Mouse (Mus musculus) right cerebral cortex, postnatal 14 days (tissue): Measurements from ENCODE around the gene Fam117a.

ENCODE experiments used
- DNase-seq: peaks from one replicate; pipeline ENCODE4 v3.0.0; 2022

The Fam117a gene

GRCm38 (mm10) chr11:95367011-95367735 lies 30.4 kb downstream of the Fam117a start:
- DNase-seq: no peak

DNA sequence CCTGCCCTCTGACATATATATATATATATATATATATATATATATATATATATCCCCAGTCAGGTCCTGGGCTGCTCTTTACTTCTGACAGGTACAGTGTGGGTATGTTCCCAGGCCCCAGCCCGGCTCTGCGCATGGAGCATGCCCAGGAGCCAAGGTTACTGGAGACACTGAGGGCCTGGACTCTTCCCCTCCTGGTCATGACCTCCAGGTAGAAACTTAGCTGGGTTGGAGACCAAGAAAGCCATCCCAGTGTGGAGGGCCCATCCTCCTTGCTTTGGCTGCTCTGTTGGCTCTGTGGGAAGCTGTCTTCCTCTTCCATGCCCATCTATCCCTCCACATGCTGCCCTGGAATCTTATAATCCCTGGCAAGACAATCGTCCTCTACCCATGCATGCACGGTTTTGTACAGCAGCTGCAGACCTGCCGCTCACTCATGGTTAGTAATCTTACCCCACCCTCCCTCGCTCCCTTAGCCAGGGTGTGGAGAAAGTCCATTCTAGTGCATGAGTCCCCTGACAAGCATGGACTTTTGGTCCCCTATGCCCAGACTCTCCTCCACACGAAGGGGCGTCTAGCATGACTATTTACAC lies 31.5 kb downstream of the Fam117a start:
- DNase-seq: no peak

- no peak for DNase-seq
Observed at GRCm38 (mm10) chr11:95368871-95369270, 32.1 kb downstream of the Fam117a start.

DNA sequence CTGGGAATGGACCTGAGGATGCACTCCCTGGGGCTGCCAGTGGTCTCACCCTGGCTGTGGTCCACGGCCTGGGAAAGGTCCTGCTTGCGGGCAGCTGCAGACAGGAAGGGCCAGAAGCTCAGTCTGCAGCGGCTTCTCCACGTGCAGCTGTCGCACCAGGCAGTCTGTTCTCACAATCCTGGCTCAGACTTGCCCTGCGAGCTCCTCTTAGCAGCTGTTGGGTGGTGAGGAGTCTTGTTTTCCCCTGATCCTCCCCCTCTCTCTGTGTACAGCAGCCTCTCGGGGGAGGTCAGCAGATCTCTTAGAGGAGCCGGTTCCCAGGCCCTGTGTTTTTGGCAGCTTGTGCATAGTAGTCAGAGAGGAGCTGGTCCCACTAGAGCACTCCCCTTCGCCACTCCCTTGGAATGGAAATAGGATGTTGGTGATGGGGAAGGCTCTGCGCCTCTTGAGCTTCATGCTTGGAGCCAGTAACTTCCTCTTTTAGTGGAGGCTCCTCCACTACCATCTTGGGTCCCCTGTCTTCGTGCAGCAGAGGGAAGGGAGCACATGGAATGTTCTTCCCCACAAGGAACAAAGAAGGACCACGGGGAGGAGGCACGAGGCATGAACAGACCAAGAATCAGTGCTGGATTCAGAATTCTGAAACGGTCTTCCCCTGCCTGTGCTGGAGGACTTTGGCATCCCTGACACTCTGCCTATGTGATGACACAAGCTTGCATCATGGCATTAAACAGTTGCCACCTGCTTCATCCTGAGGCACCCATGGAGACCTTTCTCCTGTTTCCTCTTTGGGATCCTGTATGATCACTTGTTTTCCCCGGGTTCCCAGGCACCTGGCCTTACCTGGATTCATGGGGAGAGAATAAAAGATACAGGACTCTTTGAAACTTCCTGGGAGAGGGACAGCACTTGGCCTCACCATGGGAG lies 33.4 kb downstream of the Fam117a start:
- peak; percentile 27 for DNase-seq

DNA sequence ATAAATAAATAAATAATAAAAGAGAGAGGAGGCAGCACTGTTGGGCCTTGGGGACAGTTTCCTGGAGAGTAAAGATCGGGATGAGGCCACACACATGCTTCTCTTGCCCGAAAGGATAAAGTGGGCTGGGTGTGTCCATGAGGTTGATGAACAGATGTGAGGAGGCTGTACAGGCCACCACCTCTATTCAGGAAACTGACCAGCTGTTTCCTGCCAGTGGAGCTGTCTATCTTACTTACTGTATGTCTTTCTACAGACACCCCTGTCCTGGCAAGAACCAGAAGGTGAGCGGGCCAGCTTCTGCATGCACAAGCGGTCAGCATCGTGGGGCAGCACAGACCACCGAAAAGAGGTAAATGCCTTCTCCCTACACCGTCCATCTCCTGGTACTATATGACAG lies 34.4 kb downstream of the Fam117a start:
- no peak for DNase-seq

DNA sequence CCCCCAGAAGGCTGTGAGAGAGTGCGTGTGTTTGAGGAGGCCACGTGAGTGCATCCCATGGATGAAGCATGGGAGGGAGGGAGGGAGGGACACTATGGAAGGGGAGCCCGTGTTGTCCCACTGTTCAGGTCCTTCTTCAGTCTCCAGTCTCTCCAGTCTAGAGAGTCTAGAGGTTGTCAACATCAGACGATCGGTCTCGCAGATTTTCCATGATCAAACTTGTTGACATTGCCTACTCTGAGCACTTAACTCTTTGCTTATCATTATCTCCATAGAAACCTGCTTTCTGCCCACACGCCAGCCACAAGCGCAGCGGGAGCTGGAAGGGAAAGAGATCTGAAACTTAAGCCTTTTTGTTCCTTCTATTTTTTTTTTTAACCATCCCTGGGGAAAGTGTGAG lies 42.1 kb downstream of the Fam117a start:
- DNase-seq: no peak

- DNase-seq: no peak
Observed at GRCm38 (mm10) chr11:95379552-95379951, 42.7 kb downstream of the Fam117a start.

- no peak for DNase-seq
Observed at GRCm38 (mm10) chr11:95380711-95381110, 43.9 kb downstream of the Fam117a start.

- DNase-seq: no peak
Observed at GRCm38 (mm10) chr11:95381146-95381545, 44.3 kb downstream of the Fam117a start.

- no peak for DNase-seq
Observed at GRCm38 (mm10) chr11:95383331-95383986, 46.6 kb downstream of the Fam117a start.

GRCm38 (mm10) chr11:95384004-95384318 lies 47.1 kb downstream of the Fam117a start:
- no peak for DNase-seq

GRCm38 (mm10) chr11:95384319-95384972 lies 47.6 kb downstream of the Fam117a start, which contains the start of gene Slc35b1:
TSS of gene Slc35b1 (plus strand) at chr11:95384692.
- peak; percentile 89 for DNase-seq

DNA sequence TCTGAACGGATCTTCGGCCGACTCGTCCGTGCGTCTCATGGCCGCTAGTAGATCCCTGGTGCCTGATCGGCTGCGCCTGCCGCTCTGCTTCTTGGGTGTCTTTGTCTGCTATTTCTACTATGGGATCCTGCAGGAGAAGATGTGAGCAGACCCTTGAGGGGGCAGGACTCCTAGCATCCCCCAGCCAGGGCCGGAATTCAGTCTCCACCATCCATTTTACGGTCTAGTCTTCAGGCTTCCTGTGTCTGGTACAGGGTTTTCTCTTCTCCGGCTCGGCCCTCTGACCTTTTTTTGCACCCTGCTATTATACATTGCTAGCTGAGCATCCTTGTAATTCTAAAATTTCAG lies 48.1 kb downstream of the Fam117a start:
- DNase-seq: no peak

- DNase-seq: no peak
Observed at GRCm38 (mm10) chr11:95387354-95387753, 50.5 kb downstream of the Fam117a start.

DNA sequence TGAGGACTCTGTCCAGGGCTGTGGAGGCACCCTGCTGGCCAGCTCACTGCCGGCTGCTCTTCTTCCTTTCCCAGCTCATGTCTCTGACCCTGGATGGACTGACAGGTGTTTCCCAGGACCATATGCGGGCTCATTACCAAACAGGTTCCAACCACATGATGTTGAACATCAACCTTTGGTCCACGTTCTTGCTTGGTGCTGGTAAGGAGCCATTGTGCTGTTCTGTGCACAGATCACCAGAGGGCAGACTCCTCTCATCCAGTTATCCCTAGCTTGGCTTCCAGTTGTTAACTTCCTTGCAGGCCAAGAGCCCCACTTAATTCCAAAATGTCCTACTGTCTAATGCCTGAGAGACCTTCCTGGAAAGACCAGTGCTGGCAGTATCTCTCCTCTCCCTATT lies 52.2 kb downstream of the Fam117a start:
- DNase-seq: no peak

DNA sequence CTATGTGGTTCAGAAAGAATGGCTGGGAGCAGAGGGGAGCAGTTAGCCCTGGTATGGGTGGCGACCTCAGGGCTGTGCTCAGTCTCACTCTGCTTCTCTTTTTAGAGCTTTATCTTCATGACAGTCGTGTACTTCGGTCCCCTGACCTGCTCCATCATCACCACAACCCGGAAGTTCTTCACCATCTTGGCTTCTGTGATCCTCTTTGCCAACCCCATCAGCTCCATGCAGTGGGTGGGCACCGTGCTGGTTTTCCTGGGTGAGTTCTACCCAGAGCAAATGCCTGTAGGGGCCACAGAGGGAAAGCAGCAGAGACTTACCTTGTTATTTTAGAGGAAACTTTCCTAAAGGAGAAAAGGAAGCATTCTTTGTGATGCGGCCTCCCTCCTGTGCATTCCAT lies 53.6 kb downstream of the Fam117a start:
- no peak for DNase-seq

- DNase-seq: no peak
Observed at GRCm38 (mm10) chr11:95391201-95391600, 54.4 kb downstream of the Fam117a start.

GRCm38 (mm10) chr11:95391743-95392142 lies 54.9 kb downstream of the Fam117a start:
- no peak for DNase-seq

- peak; percentile 68 for DNase-seq
Observed at GRCm38 (mm10) chr11:95392223-95392667, 55.4 kb downstream of the Fam117a start.

- no peak for DNase-seq
Observed at GRCm38 (mm10) chr11:95392708-95393499, 56.1 kb downstream of the Fam117a start.

GRCm38 (mm10) chr11:95393500-95393816 lies 56.6 kb downstream of the Fam117a start:
- no peak for DNase-seq

DNA sequence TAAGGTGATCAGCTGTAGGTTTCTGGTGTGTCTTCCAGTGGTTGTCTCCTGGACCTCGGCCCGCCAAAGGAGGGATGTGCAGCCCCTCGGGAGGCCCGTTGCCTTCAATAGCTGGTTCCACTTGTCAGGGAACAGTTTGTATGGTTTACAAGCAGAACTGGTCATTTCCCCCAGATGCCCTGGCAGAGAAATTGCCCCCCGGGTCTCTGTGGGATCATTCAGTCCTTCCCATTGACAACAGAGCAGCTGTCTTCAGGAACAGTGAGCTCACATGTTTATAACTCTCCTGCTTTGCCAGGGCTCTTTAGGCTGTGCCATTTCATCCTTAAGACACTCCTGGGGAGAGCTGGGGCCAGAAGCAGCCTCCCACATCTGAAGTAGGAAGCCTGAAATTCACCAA lies 57.3 kb downstream of the Fam117a start:
- DNase-seq: no peak
